Mouse (Mus musculus) layer of hippocampus, postnatal 14 days (tissue): Measurements from ENCODE around the gene D130043K22Rik. TPM values are rescaled to one million over a fixed set of nuclear protein-coding genes. Genes with fewer than 3 reads are reported as not detected.

ENCODE experiments used
- DNase-seq, 2 experiments: peaks; one replicate each; pipeline ENCODE4 v3.0.0; 2021 to 2022; ENCODE audit warnings: low spot score in 2 of 2, mixed read lengths in 1 of 2
- total RNA-seq, 2 experiments: library from RNA; stranded (reverse); gene quantifications; 2 replicates each; pipeline ENCODE4 v1.2.3; 2021

The D130043K22Rik gene
- total RNA-seq, 2 experiments from 2014 or later: 27.8 to 28.1 TPM

DNA sequence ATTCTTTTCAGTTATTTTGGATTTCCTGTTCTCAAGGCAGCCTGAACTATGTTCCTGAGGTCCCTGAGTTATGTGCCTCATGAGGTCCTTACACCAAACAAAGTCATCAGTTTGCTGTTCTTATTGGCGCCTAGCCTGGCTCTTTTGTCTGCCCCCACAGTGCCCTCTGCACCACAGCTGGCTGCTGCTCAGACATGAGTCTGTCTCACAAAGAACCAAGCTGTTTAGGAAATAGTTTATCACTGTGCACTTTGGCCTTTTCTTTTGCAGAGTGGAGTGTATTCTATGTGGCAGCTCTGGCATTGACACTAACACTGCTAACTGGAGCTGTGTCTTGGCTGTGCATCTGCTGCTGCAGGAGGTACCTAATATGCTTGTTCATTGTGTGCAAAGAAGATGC lies 44.6 kb downstream of the D130043K22Rik start:
- DNase-seq: no peak

DNA sequence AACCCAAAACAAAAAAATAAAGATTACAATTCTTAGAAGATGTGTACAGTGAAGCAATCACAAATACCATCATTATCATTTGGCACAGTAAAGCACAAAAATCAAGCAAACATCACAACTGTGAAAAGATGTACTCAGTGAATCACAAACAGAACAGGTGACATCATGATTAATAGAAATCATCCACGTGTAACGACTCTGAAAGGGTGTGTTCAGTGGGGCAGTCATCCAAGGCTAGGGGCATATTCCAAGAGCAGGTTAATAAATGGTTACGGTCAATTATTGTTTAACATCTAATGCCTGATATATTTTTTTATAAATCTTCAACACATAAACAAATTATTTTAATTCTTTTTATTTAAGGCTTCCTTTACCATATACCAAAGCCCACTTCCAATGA lies 47.6 kb downstream of the D130043K22Rik start:
- no peak for DNase-seq

DNA sequence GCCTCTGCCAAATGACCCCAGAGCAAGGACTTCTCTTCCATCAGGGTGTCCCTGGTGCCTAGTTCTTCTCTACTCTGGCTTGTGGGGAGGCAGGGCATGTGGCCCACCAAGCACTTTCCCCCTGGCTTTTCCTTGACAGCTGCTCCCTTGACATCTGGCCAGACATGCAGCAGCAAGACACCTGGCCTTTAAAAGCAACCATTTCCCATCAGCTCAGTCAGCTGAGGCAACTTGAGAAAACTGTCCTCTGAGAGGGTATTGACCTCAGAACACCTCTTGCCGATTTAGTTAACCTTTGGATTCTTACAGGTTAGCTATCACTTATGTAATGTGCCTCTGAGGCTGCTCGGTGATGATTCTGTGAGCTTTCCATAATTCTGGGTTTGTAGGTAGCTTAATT lies 48.9 kb downstream of the D130043K22Rik start:
- no peak for DNase-seq

DNA sequence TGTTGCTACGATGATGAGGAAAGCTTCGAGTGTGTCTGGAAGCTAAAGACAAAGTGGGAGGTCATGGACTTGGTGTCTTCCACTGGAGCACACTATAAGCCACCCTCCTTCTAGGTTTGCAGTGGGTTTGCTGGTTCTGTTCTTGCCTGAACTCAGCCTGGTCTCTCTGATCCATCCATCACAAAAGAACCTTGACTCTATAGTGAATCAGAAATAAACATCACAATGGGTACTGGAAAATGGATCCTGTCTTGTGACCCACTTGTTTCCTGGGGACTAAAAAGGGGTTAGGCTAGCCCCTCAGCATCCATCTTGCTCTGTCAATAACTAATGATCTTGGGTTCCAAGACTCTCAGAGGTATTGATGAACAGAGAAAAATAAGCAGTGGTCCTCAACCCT lies 57.0 kb downstream of the D130043K22Rik start:
- no peak for DNase-seq

DNA sequence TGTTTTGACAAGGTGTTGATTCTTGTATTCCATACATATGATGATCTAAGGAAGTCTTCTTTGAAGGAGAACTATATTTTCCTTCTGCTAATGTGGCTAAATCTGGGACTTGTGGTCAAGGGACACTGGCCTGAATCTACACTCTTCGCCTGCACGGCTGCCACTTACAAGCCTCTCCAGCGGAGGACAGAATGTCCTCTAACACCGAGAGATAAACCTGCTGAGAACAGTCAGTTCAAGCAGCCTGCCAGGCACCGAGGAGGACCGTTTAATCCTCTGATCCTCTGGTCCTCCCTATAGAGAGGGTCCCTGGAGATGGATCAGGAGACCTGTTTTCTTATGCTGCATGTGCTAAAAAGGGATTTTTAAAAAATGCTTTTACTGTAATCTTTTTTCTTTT lies 58.5 kb downstream of the D130043K22Rik start:
- DNase-seq: no peak

DNA sequence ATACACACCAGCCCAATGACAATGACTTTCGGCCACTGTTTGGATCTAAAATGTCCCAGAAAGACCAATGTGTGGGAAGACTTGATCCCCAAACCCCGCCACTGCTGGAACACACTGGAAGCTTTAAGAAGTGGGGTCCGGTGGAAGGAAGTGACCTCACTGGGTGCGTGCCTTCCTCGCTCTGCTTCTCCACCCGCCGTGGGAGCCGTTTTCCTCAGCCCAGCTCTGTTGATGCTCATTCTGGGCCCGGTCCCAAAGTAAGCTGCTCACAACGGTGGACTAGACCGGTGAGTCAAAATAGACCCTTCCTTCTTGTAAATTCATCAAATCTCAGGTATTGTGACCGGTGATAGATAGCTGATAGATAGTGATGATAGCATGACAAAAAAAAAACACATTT lies 60.5 kb downstream of the D130043K22Rik start:
- no peak for DNase-seq

DNA sequence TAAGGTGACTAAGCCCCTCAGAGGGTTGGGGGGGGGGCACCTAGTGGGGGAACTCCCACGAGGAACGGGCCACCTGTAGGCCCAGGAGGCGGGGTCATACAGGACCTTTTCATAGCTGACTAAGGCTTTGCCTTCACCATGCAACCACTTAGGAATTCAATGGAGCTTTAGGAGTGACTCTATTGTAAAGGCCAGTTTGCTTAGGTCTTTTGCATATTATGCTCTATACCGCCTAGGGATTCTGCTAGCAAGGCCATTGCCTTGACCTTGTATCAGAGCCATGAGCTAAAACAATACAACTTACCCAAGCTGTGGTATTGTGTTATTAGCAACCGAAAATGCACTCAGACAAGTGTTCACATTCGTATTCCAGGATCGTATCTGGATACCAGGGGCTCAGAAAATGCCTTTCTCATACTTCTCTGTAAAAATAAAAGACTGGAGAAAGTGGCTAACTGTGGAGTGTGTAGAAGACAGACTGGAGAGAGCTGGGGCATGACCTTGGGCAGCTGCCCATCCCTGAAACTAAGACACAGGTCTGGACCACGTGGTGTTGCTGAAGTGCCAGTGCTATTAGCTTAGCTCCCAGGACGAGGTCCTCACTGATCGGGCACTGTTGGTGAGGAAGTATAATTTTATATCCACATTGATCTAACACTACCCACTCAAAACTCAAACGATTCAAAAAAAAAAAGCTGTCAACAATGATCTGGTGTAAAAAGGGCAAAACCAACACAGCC lies 62.1 kb downstream of the D130043K22Rik start:
- no peak for DNase-seq

DNA sequence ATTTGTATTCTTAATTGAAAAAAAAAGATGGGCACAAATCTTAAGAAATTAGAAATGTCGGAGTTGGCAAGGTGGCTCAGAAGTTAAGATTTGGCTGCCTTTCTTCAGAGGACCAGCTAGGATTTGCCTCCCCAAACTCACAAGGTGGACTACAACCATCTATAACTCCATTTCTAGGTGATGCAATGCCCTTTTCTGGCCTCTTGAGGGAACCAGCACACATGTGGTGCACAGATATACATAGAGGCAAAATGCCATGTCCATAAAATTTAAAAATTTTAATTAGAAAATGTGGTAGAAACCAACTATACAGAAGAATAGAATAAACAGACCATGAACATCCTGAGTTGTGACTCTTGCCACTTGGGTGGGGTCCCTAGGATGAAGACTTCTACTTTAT lies 64.2 kb downstream of the D130043K22Rik start:
- no peak for DNase-seq

DNA sequence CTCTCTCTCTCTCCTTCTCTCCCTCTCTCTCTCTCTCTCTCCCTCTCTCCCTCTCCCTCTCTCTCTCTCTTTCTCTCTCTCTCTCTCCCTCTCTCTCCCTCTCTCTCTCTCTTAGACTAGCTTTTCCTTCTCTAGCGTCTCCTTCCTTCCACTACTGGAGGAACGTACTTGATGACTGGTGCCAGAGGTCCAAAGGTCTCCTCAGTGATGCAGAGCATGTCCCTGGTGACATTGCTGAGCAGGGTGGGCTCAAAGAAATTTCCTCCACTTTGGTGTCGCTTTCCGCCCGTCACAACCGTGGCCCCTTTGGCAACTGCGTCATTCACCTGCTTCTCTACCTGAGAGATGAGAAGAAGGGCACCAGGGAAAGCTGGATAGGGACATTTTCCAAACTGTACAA lies 68.6 kb downstream of the D130043K22Rik start:
- DNase-seq: no peak

DNA sequence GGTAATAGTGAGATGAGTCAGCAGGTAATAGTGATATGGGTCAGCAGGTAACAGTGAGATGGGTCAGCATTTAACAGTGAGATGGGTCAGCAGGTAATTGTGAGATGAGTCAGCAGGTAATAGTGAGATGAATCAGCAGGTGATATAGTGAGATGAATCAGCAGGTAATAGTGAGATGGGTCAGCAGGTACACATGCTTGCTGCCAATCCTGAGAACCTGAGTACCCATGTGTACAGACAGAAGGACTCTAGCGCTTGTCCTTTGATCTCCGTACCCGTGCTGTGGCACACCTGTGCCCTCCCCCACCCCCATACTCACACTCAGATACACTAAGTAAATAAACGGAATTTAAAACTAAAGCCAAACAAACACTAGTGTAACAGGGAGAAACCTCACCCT lies 70.0 kb downstream of the D130043K22Rik start:
- no peak for DNase-seq

DNA sequence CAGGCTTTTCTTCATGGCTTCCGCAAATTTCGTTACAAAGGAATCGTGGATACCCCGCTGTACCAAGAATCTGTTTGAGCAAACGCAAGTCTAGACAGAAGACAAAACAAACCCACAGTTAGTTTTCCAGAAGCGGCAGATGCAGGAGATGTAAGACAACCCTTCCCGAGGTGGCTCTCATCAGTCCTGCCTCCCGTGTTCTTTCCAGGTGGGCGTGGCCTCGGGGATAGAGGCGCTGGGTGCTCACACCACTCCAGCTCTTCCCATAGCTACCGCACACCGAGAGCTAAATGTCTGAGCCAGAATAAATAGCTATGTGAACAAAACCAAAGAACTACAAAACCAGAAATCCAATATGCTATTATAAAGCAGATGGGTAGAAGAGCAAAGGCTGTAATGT lies 70.9 kb downstream of the D130043K22Rik start:
- DNase-seq: no peak

DNA sequence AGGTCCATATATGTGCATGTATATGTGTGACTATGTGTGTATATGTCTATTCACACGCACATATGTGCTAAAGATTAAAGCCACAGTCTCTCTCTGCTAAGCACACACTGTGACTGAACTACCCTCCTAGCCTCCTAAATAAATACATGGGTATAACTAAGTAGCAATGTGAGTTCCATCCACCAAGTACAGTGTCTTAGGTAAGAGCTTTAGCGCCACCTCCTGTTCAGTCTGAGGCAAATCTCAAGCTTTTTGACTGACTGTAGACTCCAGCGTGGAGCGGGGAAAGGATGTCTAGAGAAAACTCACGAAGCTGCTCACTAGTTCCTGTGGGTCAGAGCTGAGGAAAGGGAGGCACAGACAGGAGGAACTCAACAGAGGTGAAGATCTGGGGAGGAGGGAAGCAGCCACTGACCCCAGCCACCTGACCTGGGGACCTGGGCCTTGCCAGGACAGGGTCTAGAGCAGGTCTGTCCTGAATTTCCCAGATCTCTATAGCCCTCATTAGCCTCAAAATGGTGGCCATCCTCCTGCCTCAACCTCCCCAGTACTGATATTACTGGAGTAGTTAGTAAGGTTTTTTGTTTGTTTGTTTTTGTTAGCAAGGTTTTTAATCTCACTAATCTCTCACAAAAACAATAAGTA lies 75.5 kb downstream of the D130043K22Rik start:
- peak in 1 of 2 experiments; percentile 47 for DNase-seq

DNA sequence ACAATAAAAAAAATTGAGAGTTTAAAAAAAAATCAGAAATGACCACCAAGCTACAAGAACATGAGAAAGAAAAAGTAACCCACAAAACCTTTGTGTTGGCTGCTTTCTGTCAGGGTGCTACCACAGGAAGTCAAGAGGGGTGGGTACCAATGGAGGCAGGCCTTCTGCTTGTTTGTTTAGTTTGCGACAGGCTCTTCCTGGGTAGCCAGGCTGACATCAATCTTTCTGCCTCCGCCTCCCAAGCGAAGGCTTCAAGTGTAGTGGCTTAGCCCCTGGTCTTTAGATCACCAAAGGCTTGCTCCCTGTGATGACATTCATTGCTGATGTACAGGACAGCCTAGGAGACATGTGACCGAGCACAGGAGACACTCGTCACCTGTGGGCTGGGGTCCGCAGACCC lies 76.3 kb downstream of the D130043K22Rik start:
- DNase-seq: no peak

DNA sequence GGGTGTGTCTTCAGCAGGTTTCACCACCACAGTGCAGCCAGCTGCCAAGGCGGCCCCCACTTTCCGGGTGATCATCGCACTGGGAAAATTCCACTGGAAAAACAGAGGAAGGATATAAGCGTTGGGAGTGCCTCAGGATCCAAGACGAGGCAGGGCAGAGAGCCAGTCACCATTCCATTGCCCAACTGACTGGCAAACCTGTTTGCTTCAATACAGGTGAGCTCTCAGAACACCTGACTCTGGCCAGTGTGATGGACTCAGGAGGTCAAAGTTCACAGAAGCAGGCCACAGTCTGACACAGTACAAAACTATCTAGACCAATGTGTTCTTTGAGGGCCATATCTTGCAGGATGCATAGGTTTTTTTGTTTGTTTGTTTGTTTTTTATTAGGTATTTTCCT lies 79.1 kb downstream of the D130043K22Rik start:
- no peak for DNase-seq

DNA sequence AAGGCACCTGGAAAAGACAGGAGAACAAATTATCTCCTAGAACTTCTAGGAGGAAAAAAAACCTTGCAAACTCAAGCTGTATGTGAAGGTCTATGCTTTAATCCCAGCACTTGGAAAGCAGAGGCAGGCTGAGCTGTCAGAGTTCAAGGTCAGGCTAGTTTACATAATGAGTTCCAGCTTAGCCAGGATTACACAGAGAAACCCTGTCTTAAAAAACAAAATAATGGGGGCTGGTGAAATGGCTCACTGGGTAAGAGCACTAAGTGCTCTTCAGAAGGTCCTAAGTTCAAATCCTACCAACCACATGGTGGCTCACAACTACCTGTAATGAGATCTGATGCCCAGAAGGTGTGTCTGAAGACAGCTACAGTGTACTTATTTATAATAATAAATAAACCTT lies 85.7 kb downstream of the D130043K22Rik start:
- no peak for DNase-seq

DNA sequence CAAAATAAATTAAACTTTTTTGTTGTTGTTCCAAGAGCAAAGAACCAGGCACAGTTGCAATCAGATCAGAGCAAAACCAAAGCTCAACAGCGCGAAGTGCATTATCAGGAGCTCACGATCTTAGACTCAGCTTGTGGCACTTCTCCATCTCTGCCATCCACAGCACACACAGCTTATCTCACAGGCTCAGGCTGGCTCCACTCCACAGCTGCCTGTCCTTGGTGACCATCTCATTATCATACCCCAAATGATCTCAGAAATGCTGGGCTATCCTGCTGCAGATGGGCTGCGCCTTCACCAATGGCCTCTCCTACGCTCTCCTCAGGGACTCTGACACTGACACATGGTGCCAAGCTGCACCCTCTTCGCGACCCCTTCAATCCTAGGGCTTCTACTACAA lies 88.3 kb downstream of the D130043K22Rik start:
- no peak for DNase-seq

DNA sequence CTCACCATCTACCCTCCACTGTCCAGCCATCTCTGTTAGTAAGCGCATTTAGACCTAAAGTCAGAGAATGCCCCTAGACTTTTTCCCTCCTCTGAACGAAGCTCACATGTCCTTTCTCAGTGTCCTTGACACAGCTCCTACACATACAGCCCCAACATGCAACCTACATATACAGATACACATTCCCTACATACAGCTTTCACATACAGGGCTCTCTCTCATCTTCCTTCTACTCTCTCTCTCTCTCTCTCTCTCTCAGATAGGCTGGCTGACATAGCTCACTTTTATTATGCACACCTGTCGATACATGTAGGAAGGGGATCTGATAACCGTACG lies 91.8 kb downstream of the D130043K22Rik start:
- DNase-seq: no peak

DNA sequence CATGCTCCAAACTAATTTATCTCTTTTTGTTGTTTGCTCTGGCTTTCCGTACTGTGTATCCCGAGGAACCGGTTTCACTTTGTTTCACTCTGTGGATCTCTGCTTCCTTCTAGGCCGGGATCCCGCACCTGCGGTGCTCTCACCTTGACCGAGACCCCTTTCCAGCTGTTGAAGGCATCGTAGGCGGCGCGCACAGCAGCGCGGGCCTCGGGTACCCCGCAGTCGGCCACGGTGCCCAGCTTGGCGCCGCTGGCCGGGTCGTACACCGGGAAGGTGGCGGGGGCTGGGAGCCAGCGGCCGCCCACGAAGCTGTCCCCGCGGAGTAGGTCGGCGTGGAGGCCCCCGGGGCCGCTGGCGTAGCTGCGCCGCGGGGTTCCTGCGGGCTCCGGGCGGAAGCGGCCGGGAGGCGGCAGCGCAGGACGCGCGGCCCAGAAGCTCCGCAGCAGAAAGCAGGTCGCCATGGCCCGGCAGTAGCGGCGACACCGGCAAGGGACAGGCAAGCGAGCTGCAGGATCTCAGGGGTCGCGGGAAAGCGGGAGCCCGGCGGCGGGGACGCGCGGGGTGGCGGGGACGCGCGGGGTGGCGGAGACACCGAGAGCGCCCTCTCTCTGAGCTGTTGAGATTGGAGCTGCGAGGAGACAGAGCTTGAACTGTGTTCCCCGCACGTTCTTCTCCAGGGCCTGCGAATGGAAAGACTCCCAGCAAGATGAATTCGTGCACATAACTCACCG lies 92.3 kb downstream of the D130043K22Rik start, which contains the start of gene Aldh5a1:
TSS of gene Aldh5a1 (minus strand) at position 554 of the 731 bp plus-strand sequence.
- peak; percentile 81 for DNase-seq

DNA sequence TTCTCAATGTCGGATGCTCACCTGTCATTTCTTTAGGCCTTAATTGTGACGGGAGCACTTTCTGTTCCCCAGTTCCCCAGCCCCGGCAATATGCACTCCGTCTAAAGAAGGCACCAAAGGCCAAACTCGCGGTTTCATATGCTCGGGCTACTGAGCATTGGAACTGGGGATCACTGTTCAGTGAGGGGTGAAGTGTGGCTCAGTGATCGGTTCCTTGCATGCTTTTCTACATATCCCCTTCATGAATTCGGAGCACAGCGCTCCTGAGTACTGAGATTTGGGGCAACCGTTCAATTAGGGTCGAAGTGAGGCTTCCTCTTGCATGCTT lies 92.9 kb downstream of the D130043K22Rik start:
- no peak for DNase-seq

DNA sequence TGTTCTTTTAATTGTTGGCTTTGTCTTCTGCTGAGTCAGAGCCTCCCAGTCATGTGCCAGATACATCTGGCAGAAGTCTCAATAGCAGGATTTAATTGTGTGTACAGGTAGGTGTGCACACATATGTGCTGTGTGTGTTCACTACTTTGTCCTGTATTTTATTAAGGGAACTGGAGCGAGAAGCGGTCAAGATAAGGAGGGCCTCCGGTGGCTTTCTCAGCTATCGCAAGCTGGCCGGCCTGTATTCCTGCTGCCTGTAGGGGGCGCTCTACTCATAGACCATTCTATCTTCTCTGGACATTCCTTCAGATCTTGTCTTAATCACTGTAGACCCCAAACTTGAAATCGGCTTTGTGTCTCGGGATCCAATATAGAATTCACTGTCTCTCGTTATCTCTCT lies 93.7 kb downstream of the D130043K22Rik start:
- peak; percentile 79 to 86 for DNase-seq

DNA sequence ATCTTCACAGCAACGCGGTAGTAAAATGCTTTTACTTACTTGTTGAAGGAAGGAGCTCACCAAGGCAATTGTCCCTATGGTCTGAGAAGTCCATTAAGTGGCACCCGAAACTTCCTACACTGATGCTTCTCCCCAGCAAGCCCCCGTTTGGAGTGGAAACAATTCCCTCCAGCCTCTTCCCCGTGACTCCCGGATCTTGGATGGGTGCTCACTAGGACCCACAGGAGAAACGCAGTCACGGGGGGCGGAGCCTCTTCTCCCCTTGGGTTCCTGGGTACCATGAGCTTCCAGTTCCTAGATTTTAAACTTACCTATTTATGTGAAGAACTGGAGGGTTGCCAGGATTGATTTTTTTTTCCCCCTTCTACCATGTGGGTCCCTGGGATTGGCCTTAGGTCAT lies 94.5 kb downstream of the D130043K22Rik start:
- no peak for DNase-seq

DNA sequence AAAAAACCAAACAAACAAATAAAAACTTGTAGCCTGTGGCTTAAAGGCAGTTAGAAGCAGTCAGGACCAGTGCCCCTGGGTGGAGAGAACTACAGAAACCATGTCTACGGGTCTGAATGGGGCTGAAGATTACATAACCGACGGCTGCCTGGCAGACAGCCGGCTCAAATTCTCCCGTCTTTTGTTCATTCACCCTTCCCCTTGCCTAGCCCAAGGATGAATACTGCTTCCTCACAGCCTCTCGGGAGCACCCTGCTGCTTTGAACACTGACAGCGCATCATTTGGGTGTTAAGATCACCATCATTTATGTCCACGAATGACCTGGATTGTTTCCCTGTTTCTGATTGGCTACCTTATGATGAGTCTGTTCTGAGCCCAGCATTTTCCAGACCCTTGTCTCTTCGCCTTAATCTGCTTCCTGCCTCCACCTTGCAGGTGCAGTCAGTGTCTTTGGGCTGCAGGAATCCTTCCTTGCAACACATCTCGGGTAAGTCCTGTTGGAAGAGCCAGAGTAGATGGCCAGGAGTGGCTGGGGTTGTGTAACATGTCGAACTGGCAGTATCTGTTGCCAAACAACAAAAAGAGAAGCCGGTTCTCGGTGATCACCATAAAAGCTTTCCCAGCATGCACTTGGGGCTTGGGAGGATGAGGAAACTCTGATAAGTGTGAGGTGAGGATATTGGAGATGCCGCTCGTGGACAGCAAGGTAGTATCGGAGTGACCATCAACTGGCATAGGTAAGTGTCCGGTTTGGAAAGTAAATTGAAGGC lies 97.8 kb downstream of the D130043K22Rik start, which contains the start of gene Gpld1:
TSS of gene Gpld1 (plus strand) at position 641 of the 771 bp plus-strand sequence.
- DNase-seq: peak in 1 of 2 experiments; percentile 37
